Mouse (Mus musculus) lung, adult 2 months (tissue): Measurements from ENCODE around the gene Mapk13. TPM values are rescaled to one million over a fixed set of nuclear protein-coding genes. Genes with fewer than 3 reads are reported as not detected.
"Not testable (repeated sequence)": the region's sequence is repeated elsewhere in the genome, so short reads cannot be mapped to it uniquely, and the experiment has no call there.

Experiments used
- DNase-seq: peaks from one replicate; pipeline ENCODE4 v3.0.0; 2022
- H3K4me1 ChIP-seq: fragments of 200-500 bp; 2 replicates; pipeline ENCODE4 v1.6.1; 2011; ENCODE audit warnings: low read length; ENCODE audit not compliant: control insufficient read depth, insufficient read depth
- H3K4me3 ChIP-seq: fragments of 200-500 bp; replicated peaks from 2 replicates; pipeline ENCODE3; 2011; ENCODE audit warnings: low read depth, mild to moderate bottlenecking, control low read depth, low read length; ENCODE audit errors: extremely low read depth
- CTCF ChIP-seq: fragments of 200-500 bp; IDR thresholded peaks from 2 replicates; pipeline ENCODE4 v1.5.1; 2011; ENCODE audit warnings: mild to moderate bottlenecking, low read length, control low read depth; ENCODE audit not compliant: insufficient read depth
- POLR2A ChIP-seq: fragments of 200-500 bp; IDR thresholded peaks from 2 replicates; pipeline ENCODE4 v1.6.1; 2011; ENCODE audit warnings: low read depth, mild to moderate bottlenecking, control low read depth, low read length, borderline replicate concordance; ENCODE audit errors: extremely low read depth
- WGBS: fragments of 180-500 bp; shearing (Covaris S2); methylation state at CpG from one replicate; pipeline ENCODE4 v1.1.7; 2018; 5-methylcytosine and 5-hydroxymethylcytosine counted together
- polyA plus RNA-seq: library from polyadenylated mRNA; depleted of rRNA; stranded (reverse); fragments of >200 nt; gene quantifications from 2 replicates; pipeline ENCODE4 v1.2.3, GENCODE M21; 2012; rRNA removed

Mapk13 gene
- 13.8 and 19.4 TPM in 2 replicates for polyA plus RNA-seq

GRCm38 (mm10) chr17:28769121-28769874 lies at the start of gene Mapk13:
Gene Mapk13, plus strand, starts transcription at chr17:28769297.
- no peak for TF ChIP-seq CTCF
- Histone ChIP-seq H3K4me3 (peak within 1 kb of the TSS; percentile 55), H3K4me1 (no peaks in the 10 kb centered on the region)
- peak; percentile 41 for DNase-seq
- WGBS: 1% methylated on average over 58 of the region's 58 CpGs

GRCm38 (mm10) chr17:28725783-28726182 lies 43.3 kb upstream of the Mapk13 start, which contains the start of gene AC170998.1:
Gene AC170998.1, plus strand, starts transcription at chr17:28726083.
- H3K4me3 ChIP-seq: no peak within 1 kb of the TSS
- WGBS: 90% methylated on average over 4 of the region's 4 CpGs
- no peak for DNase-seq
- H3K4me1 ChIP-seq: no peaks in the 10 kb centered on the region
- TF ChIP-seq POLR2A (no peak), CTCF (no peak)

GRCm38 (mm10) chr17:28727511-28727910 lies 41.6 kb upstream of the Mapk13 start:
- not testable (repeated sequence) for H3K4me1 ChIP-seq, H3K4me3 ChIP-seq, DNase-seq
- 90% methylated on average over 11 of the region's 11 CpGs for WGBS

GRCm38 (mm10) chr17:28735317-28736105 lies 33.6 kb upstream of the Mapk13 start:
- no peak for TF ChIP-seq CTCF
- no peak for TF ChIP-seq POLR2A
- Histone ChIP-seq H3K4me3 (no peak overlapping the region), H3K4me1 (no peaks in the 10 kb centered on the region)
- DNase-seq: no peak
- WGBS: 79% methylated on average over 6 of the region's 6 CpGs

GRCm38 (mm10) chr17:28736486-28736885 lies 32.6 kb upstream of the Mapk13 start:
- 68% methylated on average over 4 of the region's 4 CpGs for WGBS
- no peak for TF ChIP-seq POLR2A
- TF ChIP-seq CTCF: no peak
- Histone ChIP-seq H3K4me3 (no peak overlapping the region), H3K4me1 (no peaks in the 10 kb centered on the region)
- DNase-seq: no peak

- DNase-seq: no peak
- Histone ChIP-seq H3K4me3 (no peak overlapping the region), H3K4me1 (no peaks in the 10 kb centered on the region)
- TF ChIP-seq CTCF (no peak), POLR2A (no peak)
- WGBS: 83% methylated on average over 4 of the region's 4 CpGs
These were observed 31.1 kb upstream of the Mapk13 start for GRCm38 (mm10) chr17:28737973-28738372.

GRCm38 (mm10) chr17:28739244-28739643 lies 29.9 kb upstream of the Mapk13 start:
- no peak for DNase-seq
- Histone ChIP-seq H3K4me3 (no peak overlapping the region), H3K4me1 (no peaks in the 10 kb centered on the region)
- TF ChIP-seq POLR2A (no peak), CTCF (no peak)
- WGBS: 96% methylated on average over 6 of the region's 6 CpGs

GRCm38 (mm10) chr17:28743145-28743866 lies 25.8 kb upstream of the Mapk13 start:
- Histone ChIP-seq H3K4me1 (no peaks in the 10 kb centered on the region), H3K4me3 (no peak overlapping the region)
- TF ChIP-seq POLR2A: no peak
- no peak for TF ChIP-seq CTCF
- 82% methylated on average over 11 of the region's 11 CpGs for WGBS
- DNase-seq: no peak

GRCm38 (mm10) chr17:28743916-28744315 lies 25.2 kb upstream of the Mapk13 start:
- Histone ChIP-seq H3K4me1 (no peaks in the 10 kb centered on the region), H3K4me3 (no peak overlapping the region)
- DNase-seq: no peak
- no peak for TF ChIP-seq CTCF
- TF ChIP-seq POLR2A: no peak
- WGBS: 93% methylated on average over 9 of the region's 9 CpGs

GRCm38 (mm10) chr17:28745773-28746172 lies 23.3 kb upstream of the Mapk13 start:
- no peak for DNase-seq
- Histone ChIP-seq H3K4me3 (no peak overlapping the region), H3K4me1 (no peaks in the 10 kb centered on the region; the same call in 1 of the 2 replicates)
- 82% methylated on average over 6 of the region's 6 CpGs for WGBS
- TF ChIP-seq POLR2A (no peak), CTCF (no peak)
